Mouse (Mus musculus): ENCODE data around the gene Pdik1l. TPM values are rescaled to one million over a fixed set of nuclear protein-coding genes. Genes with fewer than 3 reads are reported as not detected.

Pdik1l gene
- polyA plus RNA-seq, 1 experiment from 2014 or later: 17.9 TPM

Other genes with a start within 250 kb of the Pdik1l start
- not detected in 2 replicates for gene Zfp683, start 234.1 kb downstream of the Pdik1l start, polyA plus RNA-seq (2015; fragmentation: Nextera tagmentation; extraction: Ambion mirVana)
- gene Crybg2, start 227.1 kb downstream of the Pdik1l start, polyA plus RNA-seq (2015; fragmentation: Nextera tagmentation; extraction: Ambion mirVana): 14.9 and 16.6 TPM in 2 replicates
- gene Cd52, start 192.8 kb downstream of the Pdik1l start, polyA plus RNA-seq (2015; fragmentation: Nextera tagmentation; extraction: Ambion mirVana): 27.0 and 29.7 TPM in 2 replicates
- 4.4 and 6.0 TPM in 2 replicates for gene Ubxn11, start 185.3 kb downstream of the Pdik1l start, polyA plus RNA-seq (2015; fragmentation: Nextera tagmentation; extraction: Ambion mirVana)
- gene Sh3bgrl3, start 159.1 kb downstream of the Pdik1l start, polyA plus RNA-seq (2015; fragmentation: Nextera tagmentation; extraction: Ambion mirVana): 362 and 375 TPM in 2 replicates
- 90.0 and 91.6 TPM in 2 replicates for gene Cep85, start 100.8 kb downstream of the Pdik1l start, polyA plus RNA-seq (2015; fragmentation: Nextera tagmentation; extraction: Ambion mirVana)
- gene Gm7534, start 84.9 kb downstream of the Pdik1l start, polyA plus RNA-seq (2015; fragmentation: Nextera tagmentation; extraction: Ambion mirVana): not detected in 2 replicates
- 0.19 and 0.43 TPM in 2 replicates for gene Catsper4, start 60.5 kb downstream of the Pdik1l start, polyA plus RNA-seq (2015; fragmentation: Nextera tagmentation; extraction: Ambion mirVana)
- 12.2 and 12.7 TPM in 2 replicates for gene Cnksr1, start 49.5 kb downstream of the Pdik1l start, polyA plus RNA-seq (2015; fragmentation: Nextera tagmentation; extraction: Ambion mirVana)
- 0.23 and 0.34 TPM in 2 replicates for gene E130218I03Rik, start 44.2 kb downstream of the Pdik1l start, polyA plus RNA-seq (2015; fragmentation: Nextera tagmentation; extraction: Ambion mirVana)
- gene Zfp593, start 42.3 kb downstream of the Pdik1l start, polyA plus RNA-seq (2015; fragmentation: Nextera tagmentation; extraction: Ambion mirVana): 16.4 and 16.7 TPM in 2 replicates
- gene Gm30191, start 41.0 kb downstream of the Pdik1l start, polyA plus RNA-seq (2015; fragmentation: Nextera tagmentation; extraction: Ambion mirVana): not detected in 2 replicates
- 5.0 TPM in 2 replicates for gene Grrp1, start 33.8 kb downstream of the Pdik1l start, polyA plus RNA-seq (2015; fragmentation: Nextera tagmentation; extraction: Ambion mirVana)
- gene Trim63, start 27.2 kb upstream of the Pdik1l start, polyA plus RNA-seq (2015; fragmentation: Nextera tagmentation; extraction: Ambion mirVana): 0.68 and 1.0 TPM in 2 replicates
- 4.4 and 4.5 TPM in 2 replicates for gene Slc30a2, start 55.3 kb upstream of the Pdik1l start, polyA plus RNA-seq (2015; fragmentation: Nextera tagmentation; extraction: Ambion mirVana)
- 1.4 and 1.5 TPM in 2 replicates for gene Extl1, start 96.0 kb upstream of the Pdik1l start, polyA plus RNA-seq (2015; fragmentation: Nextera tagmentation; extraction: Ambion mirVana)
- gene Pafah2, start 108.4 kb upstream of the Pdik1l start, polyA plus RNA-seq (2015; fragmentation: Nextera tagmentation; extraction: Ambion mirVana): 42.4 and 42.6 TPM in 2 replicates
- 1,243 and 1,415 TPM in 2 replicates for gene Stmn1, start 180.4 kb upstream of the Pdik1l start, polyA plus RNA-seq (2015; fragmentation: Nextera tagmentation; extraction: Ambion mirVana)
- gene Paqr7, start 208.8 kb upstream of the Pdik1l start, polyA plus RNA-seq (2015; fragmentation: Nextera tagmentation; extraction: Ambion mirVana): 11.5 TPM in 2 replicates
- 16.0 and 18.0 TPM in 2 replicates for gene Aunip, start 223.1 kb upstream of the Pdik1l start, polyA plus RNA-seq (2015; fragmentation: Nextera tagmentation; extraction: Ambion mirVana)
- gene Mtfr1l, start 247.5 kb upstream of the Pdik1l start, polyA plus RNA-seq (2015; fragmentation: Nextera tagmentation; extraction: Ambion mirVana): 88.3 and 96.4 TPM in 2 replicates

Measured in intestine, embryonic 15.5 days (tissue).